Mouse (Mus musculus): Measurements from ENCODE around the gene Cyth3.
A peak's percentile ranks its signal among the peaks of the same experiment; 100 is the strongest.

The Cyth3 gene

GRCm38 (mm10) chr5:143668884-143669283, 46.6 kb downstream of the Cyth3 start:
- no peak for DNase-seq (ENCODE audit: low read depth)

DNA sequence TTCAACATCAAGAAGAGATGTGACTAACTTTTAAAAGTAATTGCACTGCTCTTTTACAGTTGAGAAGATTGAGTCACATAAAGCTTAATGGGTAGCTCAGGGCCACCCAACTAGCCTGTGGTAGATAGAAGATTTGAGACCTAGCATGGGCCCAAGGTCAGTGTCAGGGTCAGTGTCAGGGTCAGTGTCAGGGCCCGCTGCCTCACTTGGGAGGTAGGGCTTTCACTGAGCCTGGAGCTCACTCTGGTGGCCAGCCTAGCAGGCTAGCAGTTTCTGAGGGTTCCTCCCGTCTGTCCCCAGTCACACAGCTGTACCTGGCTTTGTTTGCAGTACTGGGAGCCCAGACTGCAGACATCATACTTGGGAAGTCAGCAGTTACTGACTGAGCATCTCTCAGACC, 47.1 kb downstream of the Cyth3 start:
- DNase-seq (ENCODE audit: low read depth) = peak; percentile 14

- DNase-seq (ENCODE audit: low read depth) = peak; percentile 71
Measured at GRCm38 (mm10) chr5:143669839-143670238, 47.6 kb downstream of the Cyth3 start.

GRCm38 (mm10) chr5:143670740-143671415, 48.6 kb downstream of the Cyth3 start:
- DNase-seq (ENCODE audit: low read depth) = no peak

GRCm38 (mm10) chr5:143674576-143674975, 52.3 kb downstream of the Cyth3 start:
- DNase-seq (ENCODE audit: low read depth) = peak; percentile 57

- no peak for DNase-seq (ENCODE audit: low read depth)
Measured at GRCm38 (mm10) chr5:143676218-143676985, 54.2 kb downstream of the Cyth3 start.

DNA sequence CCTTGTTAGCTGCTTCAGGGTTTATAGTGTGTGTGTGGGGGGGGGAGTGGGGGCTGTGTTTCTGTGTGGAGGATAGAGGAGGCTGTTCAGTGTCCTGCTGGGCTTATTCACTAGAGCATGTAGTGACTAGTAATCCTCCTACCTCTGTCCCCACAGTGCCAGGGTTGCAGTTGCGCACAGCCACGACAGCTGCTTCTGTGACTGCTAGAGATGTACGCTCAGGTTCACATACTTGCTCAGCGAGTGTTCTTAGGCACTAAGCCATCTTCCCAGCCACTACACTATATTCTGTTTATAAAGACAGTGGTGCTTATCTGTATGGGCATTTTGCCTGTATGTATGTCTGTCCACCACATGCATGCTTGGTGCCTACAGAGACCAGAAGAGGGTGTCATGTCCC, 55.1 kb downstream of the Cyth3 start:
- no peak for DNase-seq (ENCODE audit: low read depth)

DNA sequence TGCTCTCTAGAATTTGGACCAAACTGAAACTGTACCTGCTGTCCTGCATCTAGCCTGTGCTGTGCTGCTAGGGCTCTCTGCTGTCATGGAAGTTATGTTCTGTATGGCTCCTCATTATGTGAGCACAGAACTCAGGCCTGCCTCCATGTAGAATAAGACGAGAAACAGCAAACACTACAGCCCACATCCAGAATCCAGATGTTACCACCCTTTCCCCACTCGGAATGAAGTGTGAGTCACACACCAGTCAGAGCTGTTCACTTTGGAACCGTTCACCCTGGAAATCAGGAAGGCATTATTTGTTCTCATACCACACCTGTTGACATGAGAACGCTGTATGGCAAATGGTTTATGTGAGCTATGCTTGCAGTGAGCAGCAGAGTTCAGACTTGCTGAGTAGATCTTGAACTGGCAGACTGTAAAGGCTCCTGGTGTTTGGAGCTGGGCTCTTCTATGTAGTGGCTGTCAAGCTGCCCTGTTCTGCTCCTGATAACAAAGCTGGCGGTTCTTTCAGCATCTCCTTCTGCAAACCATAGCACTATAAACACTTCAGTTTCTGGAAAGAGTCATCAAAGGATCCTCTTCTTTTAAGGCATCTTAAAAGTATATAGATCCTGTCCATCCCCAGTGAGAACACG, 56.5 kb downstream of the Cyth3 start:
- no peak for DNase-seq (ENCODE audit: low read depth)

DNA sequence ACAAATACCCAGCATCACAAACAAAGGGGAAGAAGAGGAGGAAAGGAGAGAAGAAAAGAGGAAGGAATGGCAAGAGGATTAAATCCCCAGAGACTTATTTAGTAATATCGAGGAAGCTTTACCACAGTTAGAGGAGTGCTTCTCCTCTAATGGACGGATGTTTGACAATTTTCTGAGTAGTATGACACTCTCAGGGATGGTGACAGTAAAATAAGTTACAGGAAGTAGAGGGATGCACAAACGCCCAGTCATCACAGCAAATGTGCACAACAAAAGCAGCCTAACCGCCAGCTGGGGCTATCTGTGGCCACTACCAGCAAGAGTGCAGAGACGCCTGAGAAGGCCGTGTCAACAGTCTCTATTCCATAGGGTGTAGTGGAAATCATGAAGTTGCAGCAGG, 57.4 kb downstream of the Cyth3 start:
- no peak for DNase-seq (ENCODE audit: low read depth)

DNA sequence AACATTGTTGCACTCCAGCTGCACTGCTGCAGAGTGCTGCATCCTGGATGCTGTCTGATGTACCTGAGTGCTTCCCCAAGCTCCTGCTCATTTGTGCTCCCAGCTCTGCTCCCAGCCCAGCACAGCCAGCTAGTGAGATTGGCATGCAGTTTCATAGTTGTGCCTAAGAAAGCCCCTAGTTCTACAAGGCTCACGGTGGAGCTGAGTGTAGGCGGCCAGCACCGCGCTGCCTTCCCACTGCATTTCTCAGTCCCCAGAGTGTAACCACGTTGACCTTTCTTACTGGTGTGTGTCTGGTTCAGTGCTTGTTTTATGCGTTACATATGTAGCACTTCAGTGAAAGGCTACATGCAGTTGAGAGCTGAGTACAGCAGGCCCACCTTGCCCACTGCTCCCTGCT, 61.4 kb downstream of the Cyth3 start:
- no peak for DNase-seq (ENCODE audit: low read depth)

GRCm38 (mm10) chr5:143684911-143685390, 62.7 kb downstream of the Cyth3 start:
- DNase-seq (ENCODE audit: low read depth) = no peak

- no peak for DNase-seq (ENCODE audit: low read depth)
Measured at GRCm38 (mm10) chr5:143686456-143686855, 64.2 kb downstream of the Cyth3 start.

DNA sequence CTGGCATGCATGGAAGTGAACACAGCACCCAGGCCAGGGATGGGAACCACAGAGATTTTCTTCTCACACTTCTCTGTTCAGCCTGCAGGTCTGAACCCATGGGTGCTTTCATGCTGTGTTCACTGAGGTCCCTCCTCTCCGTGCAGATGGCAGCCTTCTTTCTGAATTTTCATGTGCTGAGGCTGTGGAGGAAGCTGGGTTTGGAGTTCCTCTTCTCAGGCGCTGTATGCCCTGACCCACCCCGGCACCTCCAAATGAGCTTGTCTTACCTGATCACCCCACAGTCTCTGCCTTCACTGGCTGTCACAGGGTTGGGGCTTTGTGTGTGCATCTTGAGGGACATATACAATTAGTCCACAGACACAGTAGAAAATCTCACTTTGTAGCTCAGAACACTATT, 65.3 kb downstream of the Cyth3 start:
- no peak for DNase-seq (ENCODE audit: low read depth)

DNA sequence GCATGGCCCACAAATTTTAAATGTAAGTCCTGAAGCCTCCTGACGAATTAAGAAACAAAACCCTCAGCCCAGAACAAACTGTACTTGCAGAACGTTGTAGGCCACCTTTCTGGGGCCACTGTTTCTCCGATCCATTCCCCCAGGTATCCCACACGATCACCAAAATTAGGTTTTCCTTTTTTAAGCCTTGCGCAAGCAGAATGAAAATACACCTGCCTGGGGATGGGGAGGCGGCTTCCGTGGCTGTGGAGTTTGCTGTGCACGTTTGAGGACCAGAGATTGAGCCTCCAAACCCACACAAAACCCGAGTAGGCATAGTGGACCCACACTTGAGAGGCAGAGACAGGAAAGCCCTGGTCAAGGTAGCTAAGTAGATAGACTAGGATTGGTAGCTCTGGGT, 68.1 kb downstream of the Cyth3 start:
- no peak for DNase-seq (ENCODE audit: low read depth)

GRCm38 (mm10) chr5:143690926-143691325, 68.7 kb downstream of the Cyth3 start:
- DNase-seq (ENCODE audit: low read depth) = no peak

DNA sequence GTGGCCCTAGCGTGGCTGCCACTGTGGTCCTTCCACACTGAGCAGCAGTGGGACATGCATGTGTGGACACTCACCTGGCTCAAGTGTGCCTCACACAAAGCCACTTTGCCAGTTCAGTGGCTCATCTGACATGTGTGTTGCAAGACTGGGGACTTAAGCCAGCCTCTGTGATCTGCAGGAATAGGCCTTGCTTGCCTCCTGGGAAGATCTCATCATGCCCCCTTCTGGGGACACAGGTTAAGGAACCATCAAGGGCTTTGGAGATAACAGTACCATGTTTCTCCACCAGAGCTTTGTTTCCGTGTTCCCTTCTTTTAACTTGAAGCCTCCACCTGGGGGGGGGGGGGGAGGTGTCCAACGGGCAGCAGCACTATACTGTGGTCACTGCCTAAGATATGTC, 74.1 kb downstream of the Cyth3 start:
- DNase-seq (ENCODE audit: low read depth) = peak; percentile 78

GRCm38 (mm10) chr5:143698454-143698853, 76.2 kb downstream of the Cyth3 start:
- peak; percentile 29 for DNase-seq (ENCODE audit: low read depth)

DNA sequence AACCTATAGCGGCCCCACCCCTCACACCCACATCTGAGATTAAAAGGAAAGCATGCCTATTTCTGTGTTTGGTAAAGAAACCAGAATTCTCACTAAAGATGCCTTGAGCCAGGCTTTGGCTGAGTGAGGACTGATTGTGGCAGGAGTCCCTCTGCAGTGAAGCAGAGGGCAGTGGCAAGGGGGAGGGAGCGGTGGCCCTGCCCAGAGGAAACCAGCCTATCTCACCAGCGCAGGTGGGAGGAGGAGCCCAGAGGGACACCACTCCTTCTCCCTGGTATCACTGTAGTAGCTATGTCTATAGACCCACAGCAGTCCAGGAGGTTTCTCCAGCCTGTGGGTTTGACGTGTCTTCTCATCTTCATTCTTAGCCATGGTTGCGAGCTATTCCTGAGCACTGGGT, 78.0 kb downstream of the Cyth3 start:
- DNase-seq (ENCODE audit: low read depth) = no peak

DNA sequence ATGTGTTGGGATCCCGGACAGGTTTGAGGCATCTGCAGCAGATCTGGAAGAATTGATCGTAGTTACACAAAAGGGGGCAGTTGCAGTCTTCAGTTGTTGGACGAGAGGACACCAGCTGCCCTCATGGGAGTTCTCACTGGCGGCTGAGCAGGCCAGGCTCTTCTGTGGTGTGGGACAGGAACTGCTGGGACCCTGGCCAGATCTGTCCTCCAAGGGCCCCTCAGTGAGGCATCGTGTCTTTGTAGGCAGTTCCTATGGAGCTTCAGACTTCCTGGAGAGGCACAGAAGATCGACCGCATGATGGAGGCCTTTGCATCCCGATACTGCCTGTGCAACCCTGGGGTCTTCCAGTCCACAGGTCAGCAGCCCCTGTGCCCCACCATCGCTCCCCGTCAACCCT, 78.8 kb downstream of the Cyth3 start:
- no peak for DNase-seq (ENCODE audit: low read depth)

DNA sequence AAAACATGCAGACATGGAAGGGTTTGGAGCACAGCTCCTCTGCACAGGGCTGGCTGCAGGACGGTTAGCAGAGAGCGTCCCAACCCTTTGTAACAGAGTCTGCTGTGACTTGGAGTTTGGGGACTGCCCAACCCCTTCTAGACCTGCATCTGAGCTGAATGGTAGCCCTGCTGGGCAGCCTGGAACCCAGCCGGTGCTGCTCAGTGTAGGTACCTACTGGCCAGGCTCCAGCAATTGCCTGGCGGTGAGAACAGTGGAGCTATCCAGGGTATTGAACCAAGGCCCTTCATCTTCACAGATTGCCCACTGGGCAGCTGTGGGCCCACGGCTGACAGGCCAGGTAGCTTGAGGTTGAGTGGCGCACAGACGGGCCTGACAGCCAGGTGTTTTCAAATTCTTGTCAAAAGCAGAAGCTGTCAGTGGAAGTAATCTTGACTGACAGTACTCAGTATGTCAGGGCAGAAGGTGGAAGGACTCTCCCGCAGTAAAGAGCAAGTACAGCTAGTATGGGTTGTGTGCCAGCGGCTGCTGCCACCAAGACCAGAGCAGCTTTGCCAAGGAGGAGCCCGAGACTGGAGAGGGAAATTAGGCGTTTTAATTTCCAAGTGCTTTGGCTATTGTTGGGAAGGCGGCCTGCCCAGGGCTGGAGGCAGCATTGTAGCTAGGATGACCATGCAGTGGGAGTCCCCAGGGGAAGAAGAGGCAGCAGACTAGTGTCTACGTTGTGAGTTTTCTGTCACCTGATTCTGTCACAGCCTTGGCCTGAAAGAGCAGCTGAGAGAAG, 82.8 kb downstream of the Cyth3 start:
- no peak for DNase-seq (ENCODE audit: low read depth)

- DNase-seq (ENCODE audit: low read depth) = no peak
Measured at GRCm38 (mm10) chr5:143705659-143705982, 83.4 kb downstream of the Cyth3 start.

GRCm38 (mm10) chr5:143706030-143706821, 84.0 kb downstream of the Cyth3 start:
- DNase-seq (ENCODE audit: low read depth) = no peak
